Mouse (Mus musculus): ENCODE results near the gene Olfr384.
"Not testable (repeated sequence)": the region's sequence is repeated elsewhere in the genome, so short reads cannot be mapped to it uniquely, and the experiment has no call there.

Gene Olfr384

GRCm38 (mm10) chr11:73598294-73598693 is at the start of gene Olfr384:
Olfr384 (plus strand) TSS chr11:73598594.
- DNase-seq (ENCODE audit: low read depth, low spot score), result no peak

- no peak for DNase-seq (ENCODE audit: low read depth, low spot score)
Measured at GRCm38 (mm10) chr11:73579871-73580270, 18.5 kb upstream of the Olfr384 start.

- not testable (repeated sequence) for DNase-seq (ENCODE audit: low read depth, low spot score)
Measured at GRCm38 (mm10) chr11:73583188-73583587, 15.2 kb upstream of the Olfr384 start.

GRCm38 (mm10) chr11:73592908-73593307 is 5.5 kb upstream of the Olfr384 start, which contains the start of gene Olfr385:
Olfr385 (minus strand) TSS chr11:73593008.
- DNase-seq (ENCODE audit: low read depth, low spot score), result no peak

All from A20 (cell line).